Mouse (Mus musculus) cerebellum, adult 18-20 months (tissue): ENCODE results near the gene Hes6.

Experiments used
- DNase-seq, 2 experiments: peaks; one replicate each; pipeline ENCODE4 v3.0.0; 2021

Gene Hes6

DNA sequence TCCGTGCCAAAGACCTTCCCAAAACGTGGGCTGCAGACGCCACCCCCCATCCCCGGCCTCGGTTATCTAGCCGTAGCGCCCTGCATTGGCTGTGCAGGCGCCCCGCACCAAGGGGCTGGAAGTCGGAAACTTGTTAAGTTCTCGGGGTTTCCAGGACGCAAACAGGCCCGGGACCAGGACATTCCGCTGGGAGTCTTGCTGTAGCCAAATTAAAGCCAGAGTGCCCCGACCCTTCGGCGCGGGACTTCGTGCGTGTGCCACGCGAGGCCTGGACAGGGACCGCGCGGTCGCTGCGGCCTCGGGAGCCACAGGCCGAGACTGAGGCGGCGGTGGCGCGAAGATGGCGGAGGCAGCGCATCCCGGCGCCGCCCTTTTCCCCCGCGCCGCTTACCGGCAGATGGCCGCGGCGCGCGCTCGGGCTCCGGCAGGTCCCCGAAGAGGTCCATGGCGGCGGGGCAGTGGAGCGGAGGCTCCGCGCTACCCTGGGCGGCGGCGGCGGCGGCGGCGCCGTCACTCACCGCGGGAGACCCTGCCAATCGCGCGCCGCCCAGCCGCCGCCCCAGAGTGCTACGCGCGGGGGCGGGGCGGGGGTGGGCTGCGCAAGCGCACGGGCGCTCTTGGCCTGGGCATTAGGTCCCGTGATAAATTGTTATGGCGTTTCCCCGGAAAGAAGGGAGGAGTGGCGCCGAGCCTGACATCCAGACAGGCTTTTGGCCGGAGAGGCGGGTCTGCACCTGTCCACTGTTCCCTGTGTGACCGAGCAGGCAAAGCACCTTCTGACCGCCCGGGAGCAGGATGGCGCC, 15.4 kb downstream of the Hes6 start, which contains the start of gene Ilkap:
Gene Ilkap, minus strand, starts transcription at position 556 of the 803 bp plus-strand sequence.
- DNase-seq = peak; percentile 83 to 90

GRCm38 (mm10) chr1:91397927-91398259, 15.9 kb downstream of the Hes6 start:
- DNase-seq = peak in 1 of 2 experiments; percentile 21

GRCm38 (mm10) chr1:91390369-91390768, 23.5 kb downstream of the Hes6 start:
- DNase-seq = no peak

DNA sequence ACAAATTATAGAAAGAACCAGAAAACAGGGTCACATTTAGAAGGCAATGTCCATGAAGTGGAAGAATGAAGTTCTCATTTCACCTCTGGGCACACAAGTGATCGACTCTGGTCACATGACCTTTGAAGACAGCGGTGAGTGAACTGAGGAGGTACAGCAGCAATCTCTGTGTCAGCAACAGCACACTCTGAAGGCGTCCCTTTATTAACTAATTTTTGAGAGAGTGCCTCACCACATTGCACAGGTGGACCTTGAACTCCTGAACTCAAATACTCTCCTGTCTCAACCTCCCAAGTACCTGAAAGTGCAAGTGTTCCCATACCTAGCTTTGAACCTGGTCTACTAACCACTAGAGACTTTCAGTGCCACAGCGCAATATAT, 32.8 kb downstream of the Hes6 start:
- no peak for DNase-seq

GRCm38 (mm10) chr1:91380453-91381090, 33.3 kb downstream of the Hes6 start:
- peak; percentile 70 to 76 for DNase-seq

DNA sequence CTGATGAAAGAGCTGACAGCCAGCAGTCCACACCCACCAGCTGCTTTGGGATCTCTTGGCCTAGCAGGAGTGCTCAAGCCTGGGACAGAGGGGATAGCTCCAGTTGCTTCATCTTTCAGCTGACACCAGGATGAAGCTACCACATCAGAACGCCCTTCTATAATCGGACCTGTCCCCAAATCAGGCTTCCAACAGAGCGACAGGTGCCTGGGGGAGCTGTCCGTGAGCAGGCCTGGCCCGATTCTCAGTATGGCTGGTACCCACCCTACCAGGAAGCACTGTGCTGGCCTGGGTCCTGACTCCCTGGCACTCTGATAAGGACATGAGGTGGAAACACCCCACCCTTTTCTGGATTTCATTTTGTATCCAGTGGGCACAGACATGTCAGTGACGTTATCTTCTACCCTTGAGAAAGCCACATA, 40.4 kb downstream of the Hes6 start:
- DNase-seq = no peak

GRCm38 (mm10) chr1:91370055-91370454, 43.8 kb downstream of the Hes6 start:
- no peak for DNase-seq

- DNase-seq = no peak
Observed at GRCm38 (mm10) chr1:91369408-91369807, 44.4 kb downstream of the Hes6 start.

- DNase-seq = no peak
Observed at GRCm38 (mm10) chr1:91367295-91367694, 46.5 kb downstream of the Hes6 start.

GRCm38 (mm10) chr1:91366215-91367108, 47.4 kb downstream of the Hes6 start, which contains the start of gene Erfe:
Gene Erfe, plus strand, starts transcription at chr1:91366430.
- peak; percentile 28 to 48 for DNase-seq

GRCm38 (mm10) chr1:91365816-91366214, 48.0 kb downstream of the Hes6 start:
- DNase-seq = no peak

DNA sequence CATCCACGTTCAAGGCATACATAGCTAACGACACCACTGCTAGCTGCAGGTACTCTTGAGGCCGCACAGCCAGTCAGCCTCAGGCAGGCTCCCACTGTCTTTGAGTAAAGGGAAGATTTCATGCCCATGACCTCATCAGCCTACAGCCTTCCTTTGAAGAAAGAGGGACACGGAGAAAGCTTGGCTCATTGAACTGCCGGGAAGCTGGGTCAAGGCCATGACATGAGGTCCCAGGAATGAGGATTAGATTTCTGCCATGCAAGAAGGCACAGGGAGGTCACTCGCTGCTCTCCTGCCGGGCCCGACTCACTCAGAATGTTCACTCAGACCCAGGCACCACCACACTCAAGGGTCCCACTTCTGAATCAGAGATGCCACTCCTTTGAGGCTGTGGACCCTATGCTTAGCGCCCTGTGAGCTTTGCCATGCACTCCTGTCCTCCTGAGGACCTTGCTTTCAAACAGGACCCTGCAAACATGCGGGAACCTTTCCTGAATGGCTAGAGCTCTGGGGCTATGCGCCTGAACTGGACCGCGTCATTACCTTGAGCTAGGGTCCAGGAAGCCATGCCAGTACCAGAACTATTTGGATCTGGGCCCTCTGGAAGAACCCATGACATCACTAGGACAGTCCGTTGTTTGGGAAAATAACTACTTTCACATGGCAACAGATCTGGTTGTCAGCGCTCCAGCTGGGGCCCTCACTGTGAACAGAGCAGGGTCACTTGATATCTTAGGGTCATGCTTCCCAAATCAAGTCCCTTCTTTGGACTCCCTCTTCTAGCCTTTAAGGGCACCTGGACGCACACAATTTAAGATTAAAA, 48.8 kb downstream of the Hes6 start:
- DNase-seq = no peak

GRCm38 (mm10) chr1:91362113-91362512, 51.7 kb downstream of the Hes6 start:
- no peak for DNase-seq
